Mouse (Mus musculus) spleen, postnatal 10 days (tissue): ENCODE measurements around the gene Wee2.

Experiments used
- DNase-seq, 2 experiments: peaks; one replicate each; pipeline ENCODE4 v3.0.0; 2021 to 2022; ENCODE audit warnings: low spot score in 2 of 2

Wee2 gene

DNA sequence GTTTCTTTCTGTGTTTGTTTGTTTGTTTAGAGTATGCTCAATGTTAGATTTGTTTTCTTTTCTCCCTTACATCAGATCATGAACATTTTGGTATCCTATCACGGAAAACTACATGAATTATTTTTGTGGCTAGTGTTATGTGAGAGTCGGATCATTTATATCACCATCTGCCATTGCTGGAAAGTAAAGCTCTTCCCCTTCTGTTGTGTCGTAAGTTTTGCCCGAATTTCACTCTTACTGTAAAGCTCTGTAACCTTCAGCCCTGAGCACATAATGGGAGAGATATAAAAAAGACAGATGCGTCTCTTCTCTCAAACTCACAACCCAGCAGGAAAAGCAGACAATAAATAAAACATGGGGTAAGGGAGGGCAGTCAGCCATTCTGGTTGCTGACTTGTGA is at the start of gene Wee2:
Gene Wee2, plus strand, starts transcription at position 153 of the 400 bp plus-strand sequence.
- DNase-seq: no peak

DNA sequence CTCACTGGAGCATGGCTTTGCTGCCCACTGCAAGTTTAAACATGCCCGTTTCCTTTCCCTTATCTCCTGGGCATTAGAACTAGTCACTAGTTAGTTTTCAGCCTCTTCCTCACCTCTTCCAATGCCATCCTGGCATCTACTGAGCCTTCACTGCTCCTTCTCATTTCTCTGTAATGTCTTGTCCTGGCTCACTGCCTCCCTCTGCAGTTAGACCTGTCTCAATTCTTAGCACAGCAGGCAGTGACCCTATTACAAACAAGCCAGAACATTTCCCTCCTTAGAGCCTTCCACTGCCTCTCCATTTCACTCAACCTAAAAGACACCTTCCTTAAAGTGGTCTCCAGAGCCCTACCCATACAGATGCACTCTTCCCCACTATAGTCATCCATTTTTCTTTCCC is 47.9 kb upstream of the Wee2 start:
- no peak for DNase-seq

GRCm38 (mm10) chr6:40393213-40393612 is 45.7 kb upstream of the Wee2 start:
- DNase-seq: peak in 1 of 2 experiments; percentile 32

GRCm38 (mm10) chr6:40402031-40402430 is 36.9 kb upstream of the Wee2 start:
- no peak for DNase-seq

- DNase-seq: no peak
Observed at GRCm38 (mm10) chr6:40403640-40404285, 35.1 kb upstream of the Wee2 start.

GRCm38 (mm10) chr6:40411085-40411484 is 27.8 kb upstream of the Wee2 start:
- DNase-seq: no peak

- DNase-seq: no peak
Observed at GRCm38 (mm10) chr6:40413046-40413445, 25.8 kb upstream of the Wee2 start.

- no peak for DNase-seq
Observed at GRCm38 (mm10) chr6:40413565-40413964, 25.3 kb upstream of the Wee2 start.

DNA sequence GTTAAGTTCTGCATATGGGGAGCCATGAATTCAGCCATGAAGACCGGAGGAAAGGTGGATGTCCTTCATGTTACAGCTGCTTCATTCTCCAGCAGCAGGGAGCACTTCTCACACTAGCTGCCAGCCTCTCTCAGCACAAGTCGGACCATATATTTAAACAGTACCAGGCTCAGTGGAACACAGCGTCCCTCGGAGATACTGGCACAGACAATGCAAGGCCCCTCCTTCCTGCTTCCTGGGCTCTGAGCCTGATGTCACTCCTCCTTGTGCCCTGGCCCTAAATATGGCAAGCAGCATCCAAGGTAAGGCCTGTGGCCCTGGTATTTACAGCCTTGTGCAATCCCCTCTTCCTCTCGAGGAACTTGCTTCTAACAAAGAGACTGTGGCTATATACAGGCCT is 23.1 kb upstream of the Wee2 start:
- DNase-seq: no peak

- DNase-seq: no peak
Observed at GRCm38 (mm10) chr6:40418386-40418785, 20.5 kb upstream of the Wee2 start.

DNA sequence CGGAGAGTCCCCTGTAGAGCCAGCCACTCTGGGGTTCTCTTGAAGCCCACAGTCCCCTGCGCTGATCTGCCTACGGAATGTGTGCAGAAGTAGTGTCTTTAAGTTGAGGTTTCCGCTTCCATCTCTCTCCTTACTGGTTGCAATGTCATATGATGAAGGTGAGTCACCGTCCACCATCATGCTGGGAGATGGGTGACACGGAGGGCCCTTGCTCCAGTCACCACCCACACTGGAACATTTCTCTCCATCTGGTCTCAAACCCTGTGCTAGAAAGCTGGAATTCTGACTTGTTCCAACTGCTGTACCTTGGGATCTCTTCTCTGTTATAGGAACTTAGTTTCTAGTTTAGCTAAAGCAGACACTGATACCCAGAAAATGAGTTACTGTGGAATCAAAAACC is 17.8 kb upstream of the Wee2 start:
- no peak for DNase-seq

DNA sequence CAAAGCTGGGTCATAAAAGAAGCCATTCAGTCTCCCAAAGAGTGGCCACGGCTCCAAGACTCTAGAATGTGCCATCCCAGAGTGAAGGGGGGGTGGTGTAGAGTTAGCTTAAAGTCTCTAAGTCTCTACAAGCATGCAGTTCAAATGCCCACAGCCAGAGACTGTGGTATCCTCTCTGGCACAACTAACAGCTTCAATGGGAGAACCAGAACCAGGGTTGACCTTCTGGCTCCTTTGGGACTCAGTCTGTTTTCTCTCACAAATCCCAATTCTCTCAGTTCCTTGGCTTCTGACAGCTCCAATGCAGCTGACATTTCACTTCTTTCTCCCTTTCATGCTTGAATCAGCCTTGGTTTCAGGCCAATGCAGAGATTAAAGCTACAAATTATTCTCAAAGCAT is 15.9 kb upstream of the Wee2 start:
- DNase-seq: no peak

DNA sequence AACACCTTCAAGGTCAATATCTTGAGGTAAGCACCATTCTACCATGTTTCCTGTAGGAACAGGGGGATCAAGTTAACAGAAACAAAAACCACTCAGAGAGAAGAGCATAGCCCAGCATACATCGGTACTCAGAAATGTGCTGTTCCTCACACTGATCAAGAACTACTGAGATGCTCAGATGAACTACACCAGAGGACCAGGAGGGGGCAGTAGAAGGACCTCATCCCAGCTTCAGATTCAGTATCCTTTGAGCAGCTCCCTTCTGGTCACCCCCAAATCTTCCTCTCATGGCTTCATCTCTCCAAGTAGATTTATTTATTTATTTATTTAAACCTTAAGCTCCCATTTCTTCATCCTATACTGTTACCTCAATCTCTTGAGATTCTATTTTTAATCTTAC is 15.1 kb upstream of the Wee2 start:
- peak; percentile 19 to 67 for DNase-seq

DNA sequence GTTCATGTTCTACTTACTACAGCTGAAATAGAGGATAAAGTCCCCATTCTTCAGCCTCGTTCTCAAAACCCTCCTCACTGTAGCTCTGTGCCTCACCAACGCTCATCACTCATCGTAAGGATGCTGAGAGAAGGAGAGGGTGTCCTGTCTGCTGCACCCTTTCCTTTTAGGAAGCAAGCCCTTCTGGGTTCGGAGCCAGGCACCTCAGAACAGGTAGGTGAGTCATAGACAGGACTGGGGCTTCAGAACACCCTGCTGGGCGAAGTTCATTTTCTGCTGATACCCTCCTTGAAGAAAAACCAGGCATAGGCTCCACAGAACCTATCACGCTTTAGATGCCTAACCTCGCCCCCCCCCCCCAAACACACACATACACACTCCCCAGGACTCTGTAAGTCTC is 11.4 kb upstream of the Wee2 start:
- DNase-seq: no peak

- no peak for DNase-seq
Observed at GRCm38 (mm10) chr6:40428696-40429095, 10.2 kb upstream of the Wee2 start.

DNA sequence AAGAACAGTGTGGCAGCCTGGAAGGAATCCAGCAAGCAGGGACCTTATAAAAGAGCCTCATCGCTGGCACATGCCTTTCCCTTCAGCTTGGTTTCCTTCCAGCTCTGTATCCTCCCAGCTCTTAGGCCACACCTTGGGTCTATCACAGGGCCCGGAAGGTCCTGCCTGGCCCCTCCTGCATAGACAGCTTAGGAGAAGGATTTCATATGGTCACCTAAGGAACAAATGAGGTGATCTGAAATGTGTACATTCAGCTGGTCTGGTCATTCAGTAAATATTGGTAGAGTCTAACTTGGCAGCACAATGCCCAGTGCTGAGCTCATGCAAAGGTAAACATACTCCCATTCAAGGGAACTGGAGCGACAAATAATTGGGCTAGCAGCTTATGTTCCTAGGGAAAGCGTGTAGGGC is 9.4 kb upstream of the Wee2 start:
- no peak for DNase-seq

DNA sequence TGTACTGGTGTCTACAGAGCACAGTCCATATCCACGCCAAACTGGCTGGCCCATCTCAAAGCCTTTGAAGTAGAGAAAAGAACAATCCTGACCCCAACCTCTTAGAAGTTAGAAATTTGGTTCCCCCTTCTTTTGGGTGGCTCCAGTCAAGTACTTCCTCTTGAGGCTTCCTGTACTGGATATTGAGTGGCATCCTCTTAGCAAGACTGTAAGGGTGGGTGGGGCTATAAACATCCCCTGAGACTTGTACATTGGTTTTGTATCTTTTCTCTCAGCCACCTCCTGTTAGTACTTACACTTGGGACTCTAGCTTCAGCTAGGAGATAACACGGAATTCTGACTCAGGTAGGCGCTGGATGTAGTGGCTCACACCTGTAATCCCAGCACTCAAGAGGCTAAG is 8.6 kb upstream of the Wee2 start:
- peak in 1 of 2 experiments; percentile 36 for DNase-seq

GRCm38 (mm10) chr6:40430878-40431277 is 8.0 kb upstream of the Wee2 start:
- no peak for DNase-seq

DNA sequence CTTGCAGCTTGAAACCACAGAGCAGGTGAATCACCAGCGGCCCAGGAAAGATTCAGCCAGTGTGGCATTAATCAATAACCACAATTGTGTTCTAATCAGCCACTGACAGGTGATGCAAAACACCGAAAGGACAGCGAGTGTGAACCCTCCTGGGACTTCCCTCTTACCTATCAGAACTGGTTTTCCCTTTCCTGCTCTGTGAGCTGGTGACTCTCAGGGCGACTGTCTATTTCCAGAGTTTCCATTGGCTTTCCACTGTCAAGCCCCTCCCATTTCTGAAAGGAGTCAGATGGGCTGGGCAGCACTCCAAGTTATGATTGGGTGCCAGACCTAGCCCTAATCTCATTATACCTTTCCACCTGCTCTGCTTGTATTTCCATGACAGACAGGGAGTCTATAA is 7.5 kb upstream of the Wee2 start:
- DNase-seq: no peak

DNA sequence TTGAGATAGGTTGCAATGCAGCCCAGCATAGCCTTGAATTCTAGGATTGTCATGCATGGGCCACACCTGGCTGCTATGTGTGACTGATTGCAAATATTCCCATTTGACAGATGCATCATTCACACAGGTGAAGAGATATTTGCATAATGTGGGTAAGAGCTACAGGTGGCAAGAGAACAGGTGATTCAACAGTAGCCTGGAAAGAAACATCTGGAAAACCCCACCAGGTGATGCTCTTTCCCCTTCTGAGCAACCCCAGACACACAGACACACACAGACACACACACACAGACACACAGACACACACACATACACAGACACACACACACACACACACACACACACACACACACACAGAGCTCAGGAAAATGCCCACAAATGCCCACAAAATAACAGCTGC is 7.1 kb upstream of the Wee2 start:
- no peak for DNase-seq

GRCm38 (mm10) chr6:40432346-40433275 is 6.3 kb upstream of the Wee2 start:
- no peak for DNase-seq

DNA sequence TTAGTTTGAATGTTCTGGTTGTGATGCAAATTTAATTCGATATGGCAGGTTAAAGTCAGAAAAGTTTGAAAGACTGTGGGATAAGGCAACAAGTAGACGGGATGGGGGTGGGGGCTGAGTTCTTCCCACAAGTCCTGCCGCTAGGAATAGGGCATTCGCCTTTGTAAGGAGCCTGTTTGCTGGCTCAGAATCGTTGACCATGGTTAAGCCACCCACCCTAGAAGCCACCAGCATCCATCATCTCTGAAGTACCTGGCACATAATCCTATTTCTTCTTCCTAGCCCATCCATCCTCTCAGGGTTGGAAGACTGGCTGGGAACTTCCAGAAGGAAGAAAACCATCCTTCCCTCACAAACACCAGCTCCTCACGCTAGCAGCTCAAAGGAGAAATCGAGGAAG is 4.2 kb upstream of the Wee2 start:
- no peak for DNase-seq
